Mouse (Mus musculus): ENCODE results near the gene Rapgef2. TPM values are rescaled to one million over a fixed set of nuclear protein-coding genes. Genes with fewer than 3 reads are reported as not detected.
"Not testable (repeated sequence)": the region's sequence is repeated elsewhere in the genome, so short reads cannot be mapped to it uniquely, and the experiment has no call there.

Rapgef2 gene
- polyA plus RNA-seq, 2 experiments: 7.6 to 12.5 TPM

GRCm38 (mm10) chr3:79068976-79069375 lies 217.3 kb downstream of the Rapgef2 start:
- Histone ChIP-seq H3K36me3 (ENCODE audit: control insufficient read depth, insufficient read depth, low read length) (peaks cover 47% of the 10 kb centered on the region), H3K27ac (replicated peaks; ENCODE audit: low read depth, low read length) (no peak overlapping the region), H3K4me2 (replicated peaks; ENCODE audit: low read depth, low read length, severe bottlenecking) (no peak overlapping the region), H3K4me3 (replicated peaks; ENCODE audit: low read length) (no peak overlapping the region), H3K9ac (ENCODE audit: low read depth, low read length, severe bottlenecking) (no peak overlapping the region), H3K27me3 (ENCODE audit: control insufficient read depth, insufficient read depth, low read length) (no peaks in the 10 kb centered on the region), H3K9me3 (ENCODE audit: control insufficient read depth, low read length) (no peaks in the 10 kb centered on the region), H3K4me1 (ENCODE audit: control insufficient read depth, insufficient read depth, low read length) (no peaks in the 10 kb centered on the region)
- ATAC-seq (ENCODE audit: low FRiP score, low read depth) (no peak), DNase-seq (ENCODE audit: low spot score) (no peak)
- TF ChIP-seq POLR2A (IDR thresholded peaks at IDR 0.05; ENCODE audit: borderline replicate concordance, extremely low read depth, insufficient read depth, insufficient read length): no peak
- WGBS: 94% methylated on average over 11 of the region's 11 CpGs

- Histone ChIP-seq H3K27me3 (ENCODE audit: control insufficient read depth, insufficient read depth, low read length) (no peaks in the 10 kb centered on the region), H3K36me3 (ENCODE audit: control insufficient read depth, insufficient read depth, low read length) (peaks cover 55% of the 10 kb centered on the region), H3K4me2 (replicated peaks; ENCODE audit: low read depth, low read length, severe bottlenecking) (no peak overlapping the region), H3K9ac (ENCODE audit: low read depth, low read length, severe bottlenecking) (no peak overlapping the region), H3K9me3 (ENCODE audit: control insufficient read depth, low read length) (no peaks in the 10 kb centered on the region), H3K4me1 (ENCODE audit: control insufficient read depth, insufficient read depth, low read length) (no peaks in the 10 kb centered on the region), H3K27ac (replicated peaks; ENCODE audit: low read depth, low read length) (no peak overlapping the region), H3K4me3 (replicated peaks; ENCODE audit: low read length) (no peak overlapping the region)
- DNase-seq (ENCODE audit: low spot score) (no peak), ATAC-seq (ENCODE audit: low FRiP score, low read depth) (no peak)
- 85% methylated on average over 27 of the region's 28 CpGs for WGBS
- no peak for TF ChIP-seq POLR2A (IDR thresholded peaks at IDR 0.05; ENCODE audit: borderline replicate concordance, extremely low read depth, insufficient read depth, insufficient read length)
Observed at GRCm38 (mm10) chr3:79066455-79067055, 219.8 kb downstream of the Rapgef2 start.

DNA sequence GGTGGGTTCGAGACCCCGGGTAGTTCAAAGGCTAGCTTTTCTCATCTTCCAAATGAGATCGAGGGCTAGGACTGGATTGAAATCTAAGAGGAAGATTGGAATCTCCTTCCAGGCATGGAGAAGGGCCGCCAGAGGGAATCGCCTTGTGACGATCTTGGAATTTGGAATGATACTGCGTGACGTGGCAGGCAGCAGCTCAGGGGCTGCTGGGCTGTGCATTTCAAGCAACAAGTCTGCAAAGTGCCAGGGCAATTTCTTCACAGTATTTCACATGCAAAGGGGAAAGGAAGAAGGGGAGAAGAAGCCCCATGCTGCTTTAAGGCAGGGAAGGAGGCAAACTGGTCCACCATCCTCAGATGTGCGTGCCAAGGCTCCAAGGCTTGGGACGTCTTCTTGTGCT lies 222.2 kb downstream of the Rapgef2 start:
- H3K9me3 ChIP-seq (ENCODE audit: control insufficient read depth, low read length): no peaks in the 10 kb centered on the region

GRCm38 (mm10) chr3:79061426-79061825 lies 224.9 kb downstream of the Rapgef2 start:
- no peak overlapping the region for H3K27ac ChIP-seq (replicated peaks; ENCODE audit: low read depth, low read length)
- H3K9me3 ChIP-seq (ENCODE audit: control insufficient read depth, low read length): no peaks in the 10 kb centered on the region
- TF ChIP-seq POLR2A (IDR thresholded peaks at IDR 0.05; ENCODE audit: borderline replicate concordance, extremely low read depth, insufficient read depth, insufficient read length): no peak
- peaks cover 29% of the 10 kb centered on the region for H3K36me3 ChIP-seq (ENCODE audit: control insufficient read depth, insufficient read depth, low read length)
- no peaks in the 10 kb centered on the region for H3K27me3 ChIP-seq (ENCODE audit: control insufficient read depth, insufficient read depth, low read length)
- WGBS: 88% methylated on average over 6 of the region's 6 CpGs
- no peaks in the 10 kb centered on the region for H3K4me1 ChIP-seq (ENCODE audit: control insufficient read depth, insufficient read depth, low read length)
- ATAC-seq (ENCODE audit: low FRiP score, low read depth) (no peak), DNase-seq (ENCODE audit: low spot score) (no peak)
- no peak overlapping the region for H3K4me2 ChIP-seq (replicated peaks; ENCODE audit: low read depth, low read length, severe bottlenecking)
- H3K4me3 ChIP-seq (replicated peaks; ENCODE audit: low read length): no peak overlapping the region
- H3K9ac ChIP-seq (ENCODE audit: low read depth, low read length, severe bottlenecking): no peak overlapping the region

More for the DNA sequence above, 222.2 kb downstream of the Rapgef2 start:
- ATAC-seq (ENCODE audit: low FRiP score, low read depth) (no peak), DNase-seq (ENCODE audit: low spot score) (no peak)
- TF ChIP-seq POLR2A (IDR thresholded peaks at IDR 0.05; ENCODE audit: borderline replicate concordance, extremely low read depth, insufficient read depth, insufficient read length): no peak
- 89% methylated on average over 10 of the region's 10 CpGs for WGBS
- no peaks in the 10 kb centered on the region for H3K27me3 ChIP-seq (ENCODE audit: control insufficient read depth, insufficient read depth, low read length)
- no peak overlapping the region for H3K9ac ChIP-seq (ENCODE audit: low read depth, low read length, severe bottlenecking)
- H3K27ac ChIP-seq (replicated peaks; ENCODE audit: low read depth, low read length): no peak overlapping the region
- no peak overlapping the region for H3K4me2 ChIP-seq (replicated peaks; ENCODE audit: low read depth, low read length, severe bottlenecking)
- H3K36me3 ChIP-seq (ENCODE audit: control insufficient read depth, insufficient read depth, low read length): peaks cover 48% of the 10 kb centered on the region
- no peaks in the 10 kb centered on the region for H3K4me1 ChIP-seq (ENCODE audit: control insufficient read depth, insufficient read depth, low read length)
- no peak overlapping the region for H3K4me3 ChIP-seq (replicated peaks; ENCODE audit: low read length)

- H3K4me3 ChIP-seq (replicated peaks; ENCODE audit: low read length); H3K4me2 ChIP-seq (replicated peaks; ENCODE audit: low read depth, low read length, severe bottlenecking); H3K9ac ChIP-seq (ENCODE audit: low read depth, low read length, severe bottlenecking); ATAC-seq (ENCODE audit: low FRiP score, low read depth); H3K27ac ChIP-seq (replicated peaks; ENCODE audit: low read depth, low read length); DNase-seq (ENCODE audit: low spot score); H3K9me3 ChIP-seq (ENCODE audit: control insufficient read depth, low read length); H3K4me1 ChIP-seq (ENCODE audit: control insufficient read depth, insufficient read depth, low read length); H3K27me3 ChIP-seq (ENCODE audit: control insufficient read depth, insufficient read depth, low read length): not testable (repeated sequence)
- H3K36me3 ChIP-seq (ENCODE audit: control insufficient read depth, insufficient read depth, low read length): peaks cover 11% of the 10 kb centered on the region
- 95% methylated on average over 2 of the region's 2 CpGs for WGBS
Observed at GRCm38 (mm10) chr3:79058491-79058890, 227.8 kb downstream of the Rapgef2 start.

GRCm38 (mm10) chr3:79045251-79045650 lies 241.1 kb downstream of the Rapgef2 start:
- H3K27ac ChIP-seq (replicated peaks; ENCODE audit: low read depth, low read length): no peak overlapping the region
- no peak overlapping the region for H3K4me2 ChIP-seq (replicated peaks; ENCODE audit: low read depth, low read length, severe bottlenecking)
- H3K9ac ChIP-seq (ENCODE audit: low read depth, low read length, severe bottlenecking): no peak overlapping the region
- TF ChIP-seq POLR2A (IDR thresholded peaks at IDR 0.05; ENCODE audit: borderline replicate concordance, extremely low read depth, insufficient read depth, insufficient read length): no peak
- no peak overlapping the region for H3K4me3 ChIP-seq (replicated peaks; ENCODE audit: low read length)
- H3K36me3 ChIP-seq (ENCODE audit: control insufficient read depth, insufficient read depth, low read length): no peaks in the 10 kb centered on the region
- DNase-seq (ENCODE audit: low spot score): no peak
- no peaks in the 10 kb centered on the region for H3K9me3 ChIP-seq (ENCODE audit: control insufficient read depth, low read length)
- 85% methylated on average over 5 of the region's 5 CpGs for WGBS
- no peaks in the 10 kb centered on the region for H3K27me3 ChIP-seq (ENCODE audit: control insufficient read depth, insufficient read depth, low read length)
- ATAC-seq (ENCODE audit: low FRiP score, low read depth): no peak
- no peaks in the 10 kb centered on the region for H3K4me1 ChIP-seq (ENCODE audit: control insufficient read depth, insufficient read depth, low read length)

Measured in limb, embryonic 14.5 days (tissue).